Mouse (Mus musculus): ENCODE data around the gene Cmip. TPM values are rescaled to one million over a fixed set of nuclear protein-coding genes. Genes with fewer than 3 reads are reported as not detected.

Cmip gene
- total RNA-seq, 2 experiments from 2014 or later, result 269 to 286 TPM

DNA sequence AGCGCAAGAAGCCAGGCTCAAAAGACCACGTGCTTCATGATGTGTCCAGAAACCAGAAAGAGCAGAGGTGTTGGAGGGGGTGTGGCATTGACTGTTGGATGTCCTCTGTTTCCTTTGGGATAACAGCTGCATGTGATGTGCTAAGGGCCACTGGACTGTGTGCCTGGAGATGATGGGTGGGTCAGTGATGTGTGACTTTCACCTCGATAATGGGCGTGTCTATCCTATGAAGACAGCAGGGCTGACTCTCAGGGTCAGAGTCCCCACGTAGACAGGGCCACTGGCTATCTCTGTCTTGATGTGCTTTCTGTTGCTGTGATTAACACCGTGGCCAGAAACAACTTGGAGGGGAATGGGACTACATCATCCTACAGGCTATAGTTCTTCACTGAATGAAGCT, 144.0 kb downstream of the Cmip start:
- TF ChIP-seq CTCF (conservative IDR thresholded peaks at IDR 0.05), result no peak
- Histone ChIP-seq H3K4me3 (no peak overlapping the region), H3K27ac (peak overlapping the region; percentile 49; the same call in 1 of the 2 replicates)
- DNase-seq (ENCODE audit: low spot score in 2 of 2), result no peak

DNA sequence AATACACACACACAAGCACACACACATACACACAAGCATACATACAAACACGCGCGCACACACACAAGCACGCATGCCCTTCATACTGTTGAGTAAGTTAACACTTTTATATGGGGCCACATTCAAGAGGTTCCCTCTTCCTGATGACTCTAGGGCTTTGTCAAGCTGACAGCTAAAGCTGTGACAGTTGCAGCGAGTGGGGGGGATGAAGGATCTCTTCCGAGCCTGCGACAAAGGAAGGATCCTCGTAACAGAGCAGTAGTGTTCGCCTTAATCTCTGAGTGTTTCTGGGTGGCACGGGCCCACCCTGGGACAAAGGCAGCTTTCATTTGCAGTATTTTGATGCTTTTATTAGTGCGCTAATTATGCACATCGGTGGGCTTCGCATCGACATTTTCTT, 145.0 kb downstream of the Cmip start:
- Histone ChIP-seq H3K27ac (peak overlapping the region; percentile 68), H3K4me3 (no peak overlapping the region)
- DNase-seq (ENCODE audit: low spot score in 2 of 2), result no peak
- no peak for TF ChIP-seq CTCF (conservative IDR thresholded peaks at IDR 0.05)

DNA sequence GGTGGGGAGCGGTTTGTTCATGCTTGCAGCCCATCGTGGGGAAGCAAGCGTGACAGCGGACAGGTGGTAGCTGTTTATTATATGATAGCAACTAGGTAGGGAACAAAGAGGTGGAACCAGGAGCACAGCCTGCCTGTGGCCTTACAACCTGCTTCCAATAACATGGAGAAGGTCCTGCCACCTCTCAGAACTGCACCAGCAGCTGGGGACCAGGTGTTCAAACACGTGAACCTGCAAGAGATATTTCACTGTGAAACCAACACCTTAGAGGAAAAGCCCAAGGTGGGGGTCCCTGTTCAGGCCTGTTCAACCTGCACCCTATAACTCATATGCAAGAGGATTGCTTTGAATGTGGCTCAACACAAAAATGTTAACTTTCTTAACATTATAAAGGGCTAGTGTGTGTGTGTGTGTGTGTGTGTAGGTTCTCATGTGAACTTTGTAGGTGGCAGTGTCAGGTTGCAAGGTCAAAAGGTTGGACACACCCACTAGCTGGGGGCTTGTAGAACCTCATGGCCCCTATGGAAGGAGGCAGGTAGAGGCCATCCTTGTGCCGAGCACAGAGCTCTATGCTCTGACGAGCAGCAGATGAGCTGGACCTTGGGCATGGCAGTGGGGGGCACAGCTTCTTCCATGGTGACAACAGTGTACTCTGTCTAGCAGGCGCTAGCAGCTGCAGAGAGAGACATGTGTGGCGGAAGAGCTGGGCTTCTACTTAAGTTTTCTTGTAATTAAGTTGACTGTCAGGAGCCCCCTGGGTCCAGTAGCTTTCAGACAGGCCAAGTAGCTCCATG, 146.2 kb downstream of the Cmip start:
- H3K4me3 ChIP-seq, result peak overlapping the region; percentile 29; the same call in 1 of the 2 replicates
- no peak for TF ChIP-seq CTCF (conservative IDR thresholded peaks at IDR 0.05)
- H3K27ac ChIP-seq, result peak overlapping the region; percentile 68
- DNase-seq (ENCODE audit: low spot score in 2 of 2), result no peak

DNA sequence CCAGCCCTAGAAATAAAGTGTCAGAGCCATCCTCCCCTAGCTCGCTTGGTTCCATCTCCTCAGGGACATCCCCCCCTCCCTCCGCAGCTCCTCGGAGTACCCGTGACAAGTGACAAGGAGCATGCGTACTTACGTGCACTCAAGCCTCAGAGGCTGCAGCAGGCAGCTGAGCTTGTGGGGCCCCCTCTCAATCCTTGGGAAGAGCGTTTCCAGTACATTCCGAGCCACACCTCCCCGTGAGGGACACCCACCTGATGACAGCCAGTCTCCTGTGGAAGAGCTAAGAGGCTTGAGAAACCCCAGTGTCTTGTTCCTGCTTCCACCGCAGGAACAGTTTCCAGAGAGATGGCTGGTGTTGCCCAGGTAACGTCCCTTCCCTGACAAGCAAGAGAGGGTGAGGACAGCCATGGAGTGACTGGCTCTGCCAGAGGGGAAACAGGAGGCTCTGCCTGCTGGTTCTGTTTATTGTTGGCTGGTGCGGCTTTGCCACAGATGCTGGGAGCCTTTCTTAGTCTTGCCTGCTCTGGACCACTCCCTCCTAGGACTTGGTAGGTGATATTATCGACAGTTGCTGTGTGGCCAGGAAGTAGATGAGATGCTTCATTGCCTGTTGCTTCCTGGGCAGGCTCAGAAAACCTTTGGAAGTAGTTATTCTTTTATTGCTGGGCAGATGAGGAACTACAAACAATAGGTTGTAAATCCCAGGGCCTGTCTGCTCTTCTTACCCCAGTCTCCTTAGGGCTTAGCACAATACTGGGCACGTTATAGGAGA, 147.0 kb downstream of the Cmip start:
- Histone ChIP-seq H3K27ac (peak overlapping the region; percentile 68), H3K4me3 (peak overlapping the region; percentile 29; the same call in 1 of the 2 replicates)
- peak in 1 of 2 experiments; percentile 39 for DNase-seq (ENCODE audit: low spot score in 2 of 2)
- TF ChIP-seq CTCF (conservative IDR thresholded peaks at IDR 0.05), result no peak

DNA sequence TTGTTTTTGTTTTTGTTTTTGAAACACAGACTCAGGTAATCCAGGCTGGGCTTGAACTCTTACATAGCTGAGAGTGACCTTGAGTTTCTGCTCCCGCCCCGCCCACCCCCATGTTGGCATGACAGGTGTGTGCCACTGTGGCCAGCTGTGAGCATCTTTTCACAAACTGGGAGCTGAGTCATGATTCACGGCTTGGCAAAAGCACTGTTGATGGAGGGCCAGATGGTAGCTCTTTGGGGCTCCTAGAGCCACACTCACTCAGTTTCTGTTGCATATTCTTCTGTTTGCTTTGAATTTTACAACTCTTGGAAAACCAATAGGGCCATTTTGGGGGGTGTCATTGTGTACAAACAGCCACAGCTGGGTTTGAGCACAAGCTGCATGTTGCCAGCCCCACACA, 149.2 kb downstream of the Cmip start:
- TF ChIP-seq CTCF (conservative IDR thresholded peaks at IDR 0.05), result no peak
- Histone ChIP-seq H3K4me3 (no peak overlapping the region), H3K27ac (peak overlapping the region; percentile 39; the same call in 1 of the 2 replicates)
- no peak for DNase-seq (ENCODE audit: low spot score in 2 of 2)

DNA sequence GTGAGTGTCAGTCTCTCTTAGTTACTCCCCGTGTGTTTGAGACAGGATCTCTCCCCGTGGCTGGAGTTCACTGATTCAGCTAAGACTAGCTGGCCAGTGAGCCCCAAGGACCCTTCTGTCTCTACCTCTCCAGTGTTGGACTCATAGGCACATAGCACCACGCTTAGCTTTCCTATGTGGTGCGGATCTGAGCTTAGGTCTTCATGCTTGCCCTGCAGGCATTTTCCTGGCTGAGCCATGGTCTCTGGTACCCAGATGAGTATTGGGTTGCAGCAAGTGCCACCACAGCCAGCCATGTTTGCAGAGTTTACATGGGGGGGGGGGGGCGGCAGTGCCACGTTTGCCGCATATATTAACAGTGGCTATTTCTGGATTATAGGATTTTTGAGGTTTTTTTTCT, 151.8 kb downstream of the Cmip start:
- no peak for DNase-seq (ENCODE audit: low spot score in 2 of 2)
- H3K27ac ChIP-seq, result no peak overlapping the region
- no peak for TF ChIP-seq CTCF (conservative IDR thresholded peaks at IDR 0.05)
- H3K4me3 ChIP-seq, result no peak overlapping the region

DNA sequence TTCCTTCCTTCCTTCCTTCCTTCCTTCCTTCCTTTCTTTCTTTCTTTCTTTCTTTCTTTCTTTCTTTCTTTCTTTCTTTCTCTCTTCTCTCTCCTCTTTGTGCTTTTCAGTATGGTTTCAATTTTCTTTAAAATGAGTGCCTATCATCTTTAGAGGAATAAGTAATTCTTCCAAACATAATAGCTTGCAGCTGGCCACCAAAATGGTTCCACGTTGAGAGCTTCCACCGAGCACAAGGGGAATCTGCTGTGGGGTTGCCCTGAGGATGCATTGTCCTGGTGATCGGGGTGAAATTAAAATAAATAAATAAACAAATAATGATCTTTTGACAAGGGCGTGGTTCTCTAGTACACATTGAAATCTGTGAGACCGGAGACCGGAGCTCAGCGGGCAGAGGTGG, 152.2 kb downstream of the Cmip start:
- DNase-seq (ENCODE audit: low spot score in 2 of 2), result no peak
- Histone ChIP-seq H3K4me3 (no peak overlapping the region), H3K27ac (no peak overlapping the region)
- TF ChIP-seq CTCF (conservative IDR thresholded peaks at IDR 0.05), result no peak

DNA sequence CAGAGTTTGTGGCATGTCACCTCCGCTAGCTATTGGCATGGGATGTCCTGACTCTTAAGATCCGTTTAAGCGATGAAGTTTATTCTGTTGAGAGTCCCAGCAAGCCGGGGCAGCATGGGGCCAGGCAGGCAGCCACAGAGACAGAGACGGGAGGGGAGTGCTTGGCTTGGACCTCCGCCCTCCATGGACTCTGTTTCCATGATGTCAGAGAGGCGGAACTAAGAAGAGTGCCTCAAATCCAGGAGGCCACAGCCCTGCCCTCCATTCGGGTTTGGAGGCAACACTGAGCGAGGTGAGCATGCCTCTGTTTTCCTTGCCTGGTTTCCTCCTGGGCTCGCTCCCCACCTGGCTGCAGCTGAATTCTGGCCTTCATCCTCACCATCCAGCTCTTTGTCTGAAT, 153.5 kb downstream of the Cmip start:
- Histone ChIP-seq H3K27ac (peak overlapping the region; percentile 14; the same call in 1 of the 2 replicates), H3K4me3 (no peak overlapping the region)
- no peak for TF ChIP-seq CTCF (conservative IDR thresholded peaks at IDR 0.05)
- DNase-seq (ENCODE audit: low spot score in 2 of 2), result no peak

DNA sequence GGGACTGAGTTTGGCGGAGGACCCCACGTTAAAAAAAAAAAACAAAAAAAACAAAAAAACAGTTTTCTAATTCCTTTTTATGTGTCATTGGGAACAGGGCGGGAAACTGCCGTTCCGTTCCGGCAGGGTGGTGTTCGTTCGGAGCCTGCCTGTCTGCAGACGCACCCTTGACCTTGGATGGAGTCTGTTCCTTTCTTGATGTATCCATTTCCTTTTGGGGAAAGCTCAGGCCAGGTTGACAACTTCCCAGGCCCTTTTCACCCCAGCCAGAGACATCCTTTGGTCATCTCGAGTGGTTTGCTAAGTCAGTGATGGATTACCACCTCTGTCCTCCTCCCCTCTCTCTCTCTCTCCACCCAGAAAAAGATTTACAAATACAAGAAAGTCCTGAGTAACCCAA, 154.0 kb downstream of the Cmip start:
- Histone ChIP-seq H3K4me3 (no peak overlapping the region), H3K27ac (no peak overlapping the region)
- no peak for DNase-seq (ENCODE audit: low spot score in 2 of 2)
- TF ChIP-seq CTCF (conservative IDR thresholded peaks at IDR 0.05), result no peak

DNA sequence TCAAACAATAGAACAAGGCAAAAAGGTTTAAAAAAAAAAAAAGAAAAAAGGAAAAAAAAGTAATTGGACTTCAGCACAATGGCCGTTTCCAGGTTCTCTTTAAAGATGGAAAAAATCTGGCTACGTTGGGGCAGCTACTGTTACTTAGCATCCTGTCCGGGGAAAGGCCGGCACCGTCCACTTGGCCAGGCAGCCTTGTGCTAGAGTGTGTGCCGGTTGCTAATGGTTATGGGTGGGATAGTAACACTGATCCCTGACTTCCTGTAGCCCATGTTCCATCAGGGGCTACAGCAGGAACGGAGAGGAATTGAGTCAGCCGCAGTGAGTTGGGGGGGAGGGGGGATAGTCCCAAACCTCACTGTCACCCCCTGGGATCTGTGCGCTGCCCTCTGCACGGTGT, 155.4 kb downstream of the Cmip start:
- no peak for TF ChIP-seq CTCF (conservative IDR thresholded peaks at IDR 0.05)
- H3K27ac ChIP-seq, result no peak overlapping the region
- no peak overlapping the region for H3K4me3 ChIP-seq
- no peak for DNase-seq (ENCODE audit: low spot score in 2 of 2)

DNA sequence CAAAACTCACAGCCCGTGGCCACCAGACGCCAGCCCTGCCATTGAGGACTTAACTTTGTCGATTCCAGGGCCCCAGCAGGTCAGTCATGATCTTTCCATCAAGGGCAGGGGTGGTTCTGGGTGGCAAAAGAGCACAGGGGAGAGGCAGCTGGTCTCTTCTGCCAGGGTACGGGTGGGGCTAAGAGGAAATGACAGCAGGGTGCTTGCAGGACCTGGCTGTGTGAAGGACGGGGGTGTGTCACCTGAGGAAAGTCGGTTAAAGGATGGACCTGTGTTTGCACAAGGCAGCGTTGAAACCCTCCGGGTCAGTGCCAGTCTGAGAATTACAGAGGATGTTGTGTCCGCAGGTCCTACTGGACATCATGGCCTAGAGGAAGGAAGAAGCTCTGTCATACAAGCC, 161.0 kb downstream of the Cmip start:
- TF ChIP-seq CTCF (conservative IDR thresholded peaks at IDR 0.05), result no peak
- DNase-seq (ENCODE audit: low spot score in 2 of 2), result no peak
- no peak overlapping the region for H3K27ac ChIP-seq
- H3K4me3 ChIP-seq, result no peak overlapping the region

DNA sequence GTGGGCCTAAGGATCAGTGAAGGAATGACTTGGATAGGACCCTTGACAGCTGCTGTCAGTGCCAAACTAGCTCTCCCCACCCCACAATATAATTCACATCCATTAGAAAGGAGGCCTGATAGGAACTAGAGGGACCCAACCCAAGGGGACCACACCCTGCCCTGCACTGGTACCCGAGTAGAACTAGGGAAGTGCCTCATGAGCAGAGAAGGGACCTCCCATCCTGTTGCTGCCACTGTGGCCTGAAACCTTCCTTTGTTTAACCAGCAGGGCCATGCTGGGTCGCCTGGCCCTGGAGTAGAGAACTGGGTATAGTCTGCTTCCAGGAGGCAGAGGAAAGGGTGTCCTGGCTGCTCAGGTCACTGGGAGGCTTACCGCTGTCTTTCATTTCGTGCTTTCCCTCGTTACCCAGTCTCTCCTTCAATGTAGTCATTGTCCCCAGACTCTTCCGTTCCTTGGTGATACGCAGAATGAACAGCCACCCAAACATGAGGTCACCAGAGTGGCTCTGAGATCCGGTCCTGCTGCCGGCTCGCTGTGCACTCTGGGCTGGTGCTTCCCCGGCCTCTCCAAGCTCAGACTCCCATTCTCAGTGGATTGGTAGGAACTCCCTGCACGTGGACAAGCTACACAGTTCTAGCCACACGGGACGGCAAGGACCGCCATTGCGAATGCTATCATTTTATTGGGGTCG, 164.1 kb downstream of the Cmip start:
- DNase-seq (ENCODE audit: low spot score in 2 of 2), result no peak
- Histone ChIP-seq H3K27ac (peak overlapping the region; percentile 83), H3K4me3 (no peak overlapping the region)
- peak; percentile 18 for TF ChIP-seq CTCF (conservative IDR thresholded peaks at IDR 0.05)

DNA sequence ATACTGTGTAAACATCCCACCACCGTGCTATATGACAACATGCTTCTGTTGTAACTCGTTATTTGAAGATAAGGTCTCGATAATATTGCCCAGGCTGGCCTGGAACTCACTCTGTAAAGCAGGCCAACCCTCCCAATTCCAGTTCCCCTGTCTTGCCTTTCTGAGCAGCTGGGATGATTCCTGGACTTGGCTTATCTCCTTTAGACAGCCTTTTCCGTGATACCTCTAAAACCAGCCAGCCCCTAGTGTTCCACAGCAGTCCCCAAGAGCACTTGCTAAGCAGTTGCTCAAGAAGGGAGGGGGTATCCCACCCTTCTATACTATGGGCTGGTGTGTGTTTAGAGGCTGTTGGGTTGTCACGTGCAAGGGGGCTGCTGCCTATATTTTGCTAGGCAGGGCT, 165.0 kb downstream of the Cmip start:
- no peak for TF ChIP-seq CTCF (conservative IDR thresholded peaks at IDR 0.05)
- no peak overlapping the region for H3K4me3 ChIP-seq
- H3K27ac ChIP-seq, result peak overlapping the region; percentile 83
- DNase-seq (ENCODE audit: low spot score in 2 of 2), result no peak
